Mouse (Mus musculus) kidney, embryonic 15.5 days (tissue): ENCODE data around the gene Rin3. TPM values are rescaled to one million over a fixed set of nuclear protein-coding genes. Genes with fewer than 3 reads are reported as not detected.

Source experiments
- ATAC-seq: fragments of 200-750 bp; cut with Nextera tagmentation; replicated peaks from 2 replicates; pipeline ENCODE4 v1.8.0; 2017; ENCODE audit warnings: moderate TSS enrichment; ENCODE audit not compliant: low FRiP score
- H3K27ac ChIP-seq: fragments of 300-500 bp; sonication (generic); 2 replicates; pipeline ENCODE4 v1.5.1; 2015; ENCODE audit warnings: mild to moderate bottlenecking, inconsistent platforms
- H3K27me3 ChIP-seq: fragments of 300-500 bp; sonication (generic); 2 replicates; pipeline ENCODE4 v1.6.1; 2015; ENCODE audit warnings: inconsistent platforms
- H3K36me3 ChIP-seq: fragments of 300-500 bp; sonication (generic); 2 replicates; pipeline ENCODE4 v1.6.1; 2015; ENCODE audit warnings: inconsistent platforms
- H3K4me1 ChIP-seq: fragments of 300-500 bp; sonication (generic); 2 replicates; pipeline ENCODE4 v1.6.1; 2015; ENCODE audit warnings: inconsistent platforms
- H3K4me2 ChIP-seq: fragments of 300-500 bp; sonication (generic); 2 replicates; pipeline ENCODE4 v1.6.1; 2015; ENCODE audit warnings: moderate library complexity, mild to moderate bottlenecking, inconsistent platforms
- H3K4me3 ChIP-seq: fragments of 300-500 bp; sonication (generic); replicated peaks from 2 replicates; pipeline ENCODE4 v1.5.1; 2015; ENCODE audit warnings: mild to moderate bottlenecking, inconsistent platforms
- H3K9ac ChIP-seq: fragments of 300-500 bp; sonication (generic); 2 replicates; pipeline ENCODE4 v1.6.1; 2015; ENCODE audit warnings: mild to moderate bottlenecking, inconsistent platforms
- H3K9me3 ChIP-seq: fragments of 300-500 bp; sonication (generic); replicated peaks from 2 replicates; pipeline ENCODE4 v1.6.1; 2016; ENCODE audit warnings: inconsistent platforms
- WGBS: fragments of 180-500 bp; shearing (Covaris S2); methylation state at CpG from one replicate; pipeline ENCODE4 v1.1.7; 2015; ENCODE audit warnings: mixed read lengths; 5-methylcytosine and 5-hydroxymethylcytosine counted together
- polyA plus RNA-seq: library from polyadenylated mRNA; unstranded; fragments of >200 nt; fragmentation: Nextera tagmentation; extraction: Ambion mirVana; gene quantifications from 2 replicates; pipeline ENCODE4 v1.2.1, GENCODE M21; 2015

The Rin3 gene
- polyA plus RNA-seq: 10.0 and 10.5 TPM in 2 replicates

DNA sequence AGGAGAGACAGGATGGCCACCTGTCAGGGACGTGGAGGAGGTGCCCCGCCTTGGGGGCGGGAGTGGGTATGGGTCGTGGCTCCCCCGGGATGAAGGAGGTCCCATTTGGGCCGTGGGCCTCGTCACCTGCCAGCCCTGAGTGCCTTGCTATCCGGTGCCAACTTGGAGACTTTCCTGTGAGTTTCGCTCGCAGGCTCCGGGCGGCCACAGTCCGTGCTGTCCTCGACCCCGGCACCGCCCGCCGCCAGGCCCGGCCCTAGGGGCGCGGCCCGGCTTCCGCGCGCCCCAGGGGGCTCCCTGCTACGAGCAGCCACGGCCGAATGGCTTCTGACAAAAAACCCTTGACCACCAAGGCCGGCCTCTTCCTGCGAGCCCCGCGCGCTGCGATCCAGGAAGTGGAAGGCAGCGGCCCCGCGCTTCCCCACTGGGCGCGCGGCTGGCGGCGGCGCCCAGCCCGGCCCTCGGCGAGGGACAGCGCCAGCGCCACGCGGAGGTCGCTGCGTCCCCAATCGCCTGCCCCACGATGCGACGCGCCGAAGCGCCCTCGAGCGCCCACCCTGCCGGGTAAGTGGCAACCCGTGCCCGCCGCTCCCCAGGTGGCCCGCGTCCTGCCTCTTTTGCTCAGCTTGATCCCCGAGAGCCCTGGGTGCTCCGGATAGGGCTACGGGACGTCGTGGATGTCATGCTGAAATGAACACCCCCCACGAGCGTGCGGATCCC, at the start of gene Rin3:
Gene Rin3 (plus strand): TSS at position 286 of the 720 bp plus-strand sequence.
- H3K4me2 ChIP-seq: peak within 1 kb of the TSS; percentile 97
- ATAC-seq: peak; percentile 54
- peak within 1 kb of the TSS; percentile 70 for H3K27ac ChIP-seq
- peak within 1 kb of the TSS; percentile 69 for H3K4me3 ChIP-seq
- no peaks in the 10 kb centered on the region for H3K36me3 ChIP-seq
- WGBS: under 1% methylated on average over 72 of the region's 75 CpGs
- peak within 1 kb of the TSS; percentile 72 for H3K9ac ChIP-seq
- no peaks in the 10 kb centered on the region for H3K9me3 ChIP-seq
- H3K27me3 ChIP-seq: no peaks in the 10 kb centered on the region
- peaks cover 50% of the 10 kb centered on the region for H3K4me1 ChIP-seq

- WGBS: 74% methylated on average over 3 of the region's 3 CpGs
- Histone ChIP-seq H3K27me3 (no peaks in the 10 kb centered on the region), H3K27ac (no peak overlapping the region), H3K4me1 (no peaks in the 10 kb centered on the region), H3K9ac (no peak overlapping the region), H3K4me2 (no peak overlapping the region), H3K4me3 (no peak overlapping the region), H3K9me3 (no peaks in the 10 kb centered on the region), H3K36me3 (no peaks in the 10 kb centered on the region)
- ATAC-seq: no peak
These were observed 47.3 kb upstream of the Rin3 start for GRCm38 (mm10) chr12:102235551-102235950.

DNA sequence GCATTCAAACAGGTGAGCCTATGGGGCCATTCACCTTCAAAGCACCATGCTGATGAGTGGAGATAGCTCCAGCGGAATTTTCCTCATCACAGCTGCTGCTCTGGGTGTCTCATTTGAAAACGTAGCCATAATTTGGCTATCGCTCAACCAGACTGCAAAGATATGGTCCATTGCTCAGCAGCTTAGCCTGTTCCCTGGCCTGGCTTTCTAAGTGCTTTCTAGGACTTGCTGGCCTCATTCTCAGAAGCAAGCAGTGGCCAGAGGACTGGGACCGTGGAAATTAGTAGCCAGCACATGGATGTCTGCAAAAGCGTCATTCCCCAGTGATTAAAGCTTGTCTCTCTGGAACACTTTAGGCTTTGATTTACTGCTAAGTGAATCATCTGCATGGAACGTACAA, 46.5 kb upstream of the Rin3 start:
- Histone ChIP-seq H3K9me3 (no peaks in the 10 kb centered on the region), H3K4me1 (no peaks in the 10 kb centered on the region), H3K27me3 (no peaks in the 10 kb centered on the region), H3K27ac (no peak overlapping the region), H3K36me3 (no peaks in the 10 kb centered on the region), H3K9ac (no peak overlapping the region), H3K4me2 (no peak overlapping the region), H3K4me3 (no peak overlapping the region)
- 67% methylated on average over 6 of the region's 6 CpGs for WGBS
- ATAC-seq: no peak

- WGBS: 44% methylated on average over 6 of the region's 6 CpGs
- no peaks in the 10 kb centered on the region for H3K9me3 ChIP-seq
- no peak overlapping the region for H3K9ac ChIP-seq
- H3K4me1 ChIP-seq: peaks cover 10% of the 10 kb centered on the region
- H3K4me3 ChIP-seq: no peak overlapping the region
- H3K36me3 ChIP-seq: no peaks in the 10 kb centered on the region
- 0 out of 2 replicates have a peak, but pooled peaks have one; percentile 42 for ATAC-seq
- no peak overlapping the region for H3K27ac ChIP-seq
- H3K27me3 ChIP-seq: no peaks in the 10 kb centered on the region
- H3K4me2 ChIP-seq: no peak overlapping the region
These were observed 40.6 kb upstream of the Rin3 start for GRCm38 (mm10) chr12:102242076-102242722.

GRCm38 (mm10) chr12:102243915-102244314, 38.9 kb upstream of the Rin3 start:
- H3K4me2 ChIP-seq: no peak overlapping the region
- no peak overlapping the region for H3K4me3 ChIP-seq
- H3K27ac ChIP-seq: no peak overlapping the region
- H3K9ac ChIP-seq: no peak overlapping the region
- H3K4me1 ChIP-seq: peaks cover 10% of the 10 kb centered on the region
- 28% methylated on average over 1 of the region's 1 CpGs for WGBS
- no peaks in the 10 kb centered on the region for H3K27me3 ChIP-seq
- ATAC-seq: peak; percentile 80
- H3K36me3 ChIP-seq: no peaks in the 10 kb centered on the region
- no peaks in the 10 kb centered on the region for H3K9me3 ChIP-seq

DNA sequence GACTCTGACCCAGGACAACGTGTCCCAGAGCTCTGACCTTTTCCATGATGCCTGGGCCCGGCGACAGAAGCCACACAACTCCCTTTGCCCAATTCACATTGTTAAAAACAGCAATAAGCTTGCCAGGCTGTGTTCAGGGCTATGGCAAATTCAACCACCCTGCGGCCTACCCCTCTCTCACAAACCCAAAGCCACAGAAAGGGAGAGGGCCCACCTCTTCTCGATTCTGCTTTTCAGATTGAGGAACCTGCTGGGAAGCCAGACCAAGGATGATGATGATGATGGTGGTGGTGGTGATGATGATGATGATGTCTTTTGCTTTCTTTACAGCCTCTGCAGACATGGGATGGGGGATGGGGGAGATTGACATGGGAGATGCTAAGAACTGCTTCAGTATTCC, 36.6 kb upstream of the Rin3 start:
- 90% methylated on average over 5 of the region's 5 CpGs for WGBS
- H3K4me1 ChIP-seq: peaks cover 10% of the 10 kb centered on the region
- no peak overlapping the region for H3K4me2 ChIP-seq
- no peaks in the 10 kb centered on the region for H3K9me3 ChIP-seq
- H3K36me3 ChIP-seq: no peaks in the 10 kb centered on the region
- H3K27me3 ChIP-seq: no peaks in the 10 kb centered on the region
- H3K4me3 ChIP-seq: no peak overlapping the region
- ATAC-seq: no peak
- H3K9ac ChIP-seq: no peak overlapping the region
- H3K27ac ChIP-seq: no peak overlapping the region

- H3K9ac ChIP-seq: no peak overlapping the region
- no peaks in the 10 kb centered on the region for H3K36me3 ChIP-seq
- ATAC-seq: no peak
- H3K4me1 ChIP-seq: no peaks in the 10 kb centered on the region
- H3K27ac ChIP-seq: no peak overlapping the region
- H3K4me2 ChIP-seq: no peak overlapping the region
- WGBS: 92% methylated on average over 6 of the region's 6 CpGs
- no peak overlapping the region for H3K4me3 ChIP-seq
- H3K27me3 ChIP-seq: no peaks in the 10 kb centered on the region
- H3K9me3 ChIP-seq: no peaks in the 10 kb centered on the region
These were observed 34.7 kb upstream of the Rin3 start for GRCm38 (mm10) chr12:102248104-102248503.

DNA sequence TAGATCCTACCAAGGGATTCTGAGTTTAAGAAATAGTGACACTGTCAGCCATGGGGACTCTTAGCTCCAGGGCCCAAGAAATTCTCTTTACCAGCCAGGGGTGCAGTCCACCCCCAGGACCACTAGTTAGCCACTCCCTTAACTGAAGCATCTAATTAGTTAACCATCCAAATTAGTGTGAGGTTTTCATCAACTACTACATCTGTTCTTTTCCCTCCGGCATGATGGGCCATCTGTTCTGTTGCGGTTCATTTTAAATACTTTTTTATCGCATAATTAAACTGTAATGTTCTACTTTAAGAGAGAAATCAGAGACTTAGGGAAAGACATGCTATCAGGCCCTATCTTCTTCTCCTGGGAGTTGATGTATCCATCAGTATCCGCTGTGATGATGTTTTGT, 32.5 kb upstream of the Rin3 start:
- Histone ChIP-seq H3K9me3 (no peaks in the 10 kb centered on the region), H3K27ac (no peak overlapping the region), H3K4me2 (no peak overlapping the region), H3K4me1 (no peaks in the 10 kb centered on the region), H3K9ac (no peak overlapping the region), H3K27me3 (no peaks in the 10 kb centered on the region), H3K36me3 (no peaks in the 10 kb centered on the region), H3K4me3 (no peak overlapping the region)
- ATAC-seq: no peak
- 90% methylated on average over 4 of the region's 4 CpGs for WGBS

- Histone ChIP-seq H3K4me2 (no peak overlapping the region), H3K9ac (no peak overlapping the region), H3K36me3 (no peaks in the 10 kb centered on the region), H3K4me3 (no peak overlapping the region), H3K4me1 (no peaks in the 10 kb centered on the region), H3K27ac (no peak overlapping the region), H3K27me3 (no peaks in the 10 kb centered on the region), H3K9me3 (no peaks in the 10 kb centered on the region)
- no peak for ATAC-seq
- 79% methylated on average over 3 of the region's 3 CpGs for WGBS
These were observed 31.8 kb upstream of the Rin3 start for GRCm38 (mm10) chr12:102251070-102251469.

DNA sequence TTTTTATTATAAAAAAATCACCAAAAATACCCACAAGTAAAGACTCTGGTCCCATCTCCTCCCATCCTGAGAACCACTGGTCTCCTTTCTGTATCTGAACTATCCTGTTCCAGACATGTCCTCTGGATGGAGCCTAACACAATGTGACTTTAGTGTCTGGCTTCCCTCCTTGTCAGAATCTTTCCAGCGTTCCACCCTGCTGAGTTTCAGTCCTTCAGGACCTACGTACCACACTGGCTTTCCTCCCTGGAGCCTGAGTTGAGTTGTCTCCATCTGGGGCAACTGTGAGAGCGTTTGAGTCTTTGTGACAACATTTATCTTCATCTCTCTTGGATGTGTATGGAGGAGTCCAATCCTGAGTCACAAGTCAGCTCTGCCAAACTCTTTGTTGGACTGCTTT, 30.9 kb upstream of the Rin3 start:
- no peaks in the 10 kb centered on the region for H3K4me1 ChIP-seq
- no peak overlapping the region for H3K4me3 ChIP-seq
- no peak for ATAC-seq
- H3K9ac ChIP-seq: no peak overlapping the region
- H3K4me2 ChIP-seq: no peak overlapping the region
- no peaks in the 10 kb centered on the region for H3K9me3 ChIP-seq
- no peaks in the 10 kb centered on the region for H3K36me3 ChIP-seq
- H3K27ac ChIP-seq: no peak overlapping the region
- no peaks in the 10 kb centered on the region for H3K27me3 ChIP-seq
- WGBS: 75% methylated on average over 3 of the region's 3 CpGs

GRCm38 (mm10) chr12:102252525-102252924, 30.3 kb upstream of the Rin3 start:
- Histone ChIP-seq H3K4me1 (no peaks in the 10 kb centered on the region), H3K9ac (no peak overlapping the region), H3K27ac (no peak overlapping the region), H3K9me3 (no peaks in the 10 kb centered on the region), H3K27me3 (no peaks in the 10 kb centered on the region), H3K4me3 (no peak overlapping the region), H3K4me2 (no peak overlapping the region), H3K36me3 (no peaks in the 10 kb centered on the region)
- 57% methylated on average over 1 of the region's 1 CpGs for WGBS
- ATAC-seq: no peak

GRCm38 (mm10) chr12:102255012-102255411, 27.8 kb upstream of the Rin3 start:
- Histone ChIP-seq H3K4me2 (no peak overlapping the region), H3K4me3 (no peak overlapping the region), H3K27me3 (no peaks in the 10 kb centered on the region), H3K9me3 (no peaks in the 10 kb centered on the region), H3K27ac (no peak overlapping the region), H3K9ac (no peak overlapping the region), H3K4me1 (no peaks in the 10 kb centered on the region), H3K36me3 (no peaks in the 10 kb centered on the region)
- no peak for ATAC-seq
